Mouse (Mus musculus) spleen, adult 10 weeks (tissue): ENCODE measurements around the gene Mtfmt. TPM values are rescaled to one million over a fixed set of nuclear protein-coding genes. Genes with fewer than 3 reads are reported as not detected.

ENCODE experiments used
- polyA plus RNA-seq: library from polyadenylated mRNA; stranded (reverse); fragments of 350-450 nt; fragmentation: Illumina TruSeq; extraction: RNeasy Lipid Tissue Mini Kit (QIAGEN cat#74804); gene quantifications from one replicate; pipeline ENCODE4 v1.2.3, GENCODE M21; 2015; ENCODE audit warnings: low replicate concordance; ENCODE audit not compliant: insufficient read depth

Gene Mtfmt
- polyA plus RNA-seq: 37.4 TPM

GRCm38 (mm10) chr9:65435671-65436301, at the start of gene Mtfmt:
TSS of gene Mtfmt (plus strand) at chr9:65435782.

GRCm38 (mm10) chr9:65391613-65391964, 44.0 kb upstream of the Mtfmt start, which contains the start of gene Kbtbd13:
TSS of gene Kbtbd13 (minus strand) at chr9:65391652.

GRCm38 (mm10) chr9:65398279-65398678, 37.3 kb upstream of the Mtfmt start, which contains the start of gene Rasl12:
TSS of gene Rasl12 (plus strand) at chr9:65398506.

GRCm38 (mm10) chr9:65422760-65423501, 12.7 kb upstream of the Mtfmt start, which contains the start of gene Slc51b:
TSS of gene Slc51b (minus strand) at chr9:65422955.

GRCm38 (mm10) chr9:65460732-65461442, 25.3 kb downstream of the Mtfmt start, which contains the start of gene Spg21:
TSS of gene Spg21 (plus strand) at chr9:65460947.

Other genes starting within 250 kb of the Mtfmt start
- gene Parp16, start 240.4 kb upstream of the Mtfmt start, polyA plus RNA-seq: 6.8 TPM
- 10.2 TPM for gene Cilp, start 170.6 kb upstream of the Mtfmt start, polyA plus RNA-seq
- 33.0 TPM for gene Clpx, start 141.5 kb upstream of the Mtfmt start, polyA plus RNA-seq
- gene Pdcd7, start 89.7 kb upstream of the Mtfmt start, polyA plus RNA-seq: 26.4 TPM
- gene Ubap1l, start 74.7 kb upstream of the Mtfmt start, polyA plus RNA-seq: 0.33 TPM
- not detected for gene Kbtbd13, start 44.1 kb upstream of the Mtfmt start, polyA plus RNA-seq
- 3.7 TPM for gene Rasl12, start 37.3 kb upstream of the Mtfmt start, polyA plus RNA-seq
- gene Slc51b, start 12.8 kb upstream of the Mtfmt start, polyA plus RNA-seq: not detected
- gene Spg21, start 25.2 kb downstream of the Mtfmt start, polyA plus RNA-seq: 81.7 TPM
- gene Ankdd1a, start 84.4 kb downstream of the Mtfmt start, polyA plus RNA-seq: not detected
- 46.8 TPM for gene Plekho2, start 144.3 kb downstream of the Mtfmt start, polyA plus RNA-seq
- 2.4 TPM for gene Pif1, start 151.4 kb downstream of the Mtfmt start, polyA plus RNA-seq
- 3.7 TPM for gene Rbpms2, start 193.9 kb downstream of the Mtfmt start, polyA plus RNA-seq
- 70.3 TPM for gene Oaz2, start 232.2 kb downstream of the Mtfmt start, polyA plus RNA-seq